Comparison of ENCODE assay signal across 18 mouse cellular contexts in the genomic region with DNA sequence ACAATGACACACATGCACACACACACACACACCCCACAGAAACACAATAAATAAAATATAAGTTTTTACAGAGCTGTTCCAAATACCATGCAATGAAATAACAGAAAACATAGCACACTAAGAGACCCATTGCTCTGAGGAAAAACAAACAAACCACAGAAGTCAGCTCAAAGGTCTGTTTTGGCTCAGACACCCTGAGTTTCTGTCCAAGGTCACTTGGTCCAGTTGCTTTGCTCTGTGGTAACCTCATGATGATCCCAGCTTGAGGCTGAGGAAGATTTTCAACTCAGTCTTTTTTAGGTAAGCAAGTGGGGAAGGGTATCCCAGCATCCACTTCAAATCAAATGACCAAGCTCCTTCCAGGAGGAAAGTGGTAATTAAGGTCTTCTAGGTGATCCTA. TPM values are rescaled to one million over a fixed set of nuclear protein-coding genes. Genes with fewer than 3 reads are reported as not detected.
DNase-seq lines count a peak whose midpoint lies in the region; ATAC-seq lines count a peak whose summit lies in the region.
"Had no signal": no experiment of that assay in that cellular context is flagged by ENCODE, and none has a peak within 500 bp of the region (broad histone marks: within the 10 kb centered on the region; RNA-seq: fewer than 3 reads in every experiment).

No protein-coding gene starts in this region.

- no peak overlapping the region for H3K4me3 ChIP-seq in heart, embryonic 12.5 days
- H3K4me3 ChIP-seq: embryonic facial prominence, embryonic 12.5 days; forebrain, embryonic 12.5 days; heart, embryonic 13.5 days; hindbrain, embryonic 15.5 days had no signal

- H3K9me3 ChIP-seq in heart, embryonic 12.5 days (replicated peaks), result no peaks in the 10 kb centered on the region
- H3K9me3 ChIP-seq: embryonic facial prominence, embryonic 12.5 days; forebrain, embryonic 12.5 days; G1E; heart, embryonic 13.5 days; hindbrain, embryonic 15.5 days had no signal

- peaks cover 25% of the 10 kb centered on the region for H3K27me3 ChIP-seq in heart, embryonic 12.5 days (replicated peaks)

- DNase-seq in adrenal gland, adult 2 months, result peak; percentile 58
- DNase-seq in adrenal gland, postnatal 10 days, result no peak
- peak; percentile 66 for DNase-seq in kidney, adult 9 months
- DNase-seq in kidney, postnatal 4 days, result no peak
- DNase-seq in 3T3-L1 (ENCODE audit: low read depth, low spot score), result peak; percentile 82
- DNase-seq in yolk sac, embryonic 10.5 days (ENCODE audit: low spot score), result peak; percentile 56
- DNase-seq: cerebellum, adult 11 months; cerebellum, adult 8-10 months; cerebellum, postnatal 14 days; gastrocnemius, postnatal 14 days; heart, postnatal 36 days had no signal

- H3K36me3 ChIP-seq in heart, embryonic 12.5 days, result no peaks in the 10 kb centered on the region
- H3K36me3 ChIP-seq: embryonic facial prominence, embryonic 12.5 days; forebrain, embryonic 12.5 days; G1E; heart, embryonic 13.5 days; hindbrain, embryonic 15.5 days had no signal

- no peak overlapping the region for H3K9ac ChIP-seq in heart, embryonic 12.5 days
- H3K9ac ChIP-seq: embryonic facial prominence, embryonic 12.5 days; forebrain, embryonic 12.5 days; heart, embryonic 13.5 days; hindbrain, embryonic 15.5 days had no signal

- no peak for ATAC-seq in heart, embryonic 12.5 days (ENCODE audit: insufficient number of reproducible peaks, low FRiP score)
- ATAC-seq: forebrain, embryonic 16.5 days had no signal

- peaks cover 27% of the 10 kb centered on the region for H3K4me1 ChIP-seq in heart, embryonic 12.5 days (replicated peaks)

- no peak overlapping the region for H3K4me2 ChIP-seq in heart, embryonic 12.5 days
- H3K4me2 ChIP-seq: embryonic facial prominence, embryonic 12.5 days; forebrain, embryonic 12.5 days; heart, embryonic 13.5 days; hindbrain, embryonic 15.5 days had no signal

- H3K27ac ChIP-seq in heart, embryonic 12.5 days (ENCODE audit: poor library complexity, severe bottlenecking), result no peak overlapping the region
- H3K27ac ChIP-seq: embryonic facial prominence, embryonic 12.5 days; forebrain, embryonic 12.5 days; heart, embryonic 13.5 days; hindbrain, embryonic 15.5 days had no signal

RNA-seq across cellular contexts. Expression of a gene that starts 4.9 kb away (rescaled TPM):
- total RNA-seq in adrenal gland, adult 2 months (2021), result 10 to 100 TPM; 17.9 to 20.2 TPM
- polyA plus RNA-seq in adrenal gland, adult 2 months (2012; rRNA removed), result 4.2 and 9.6 TPM in 2 replicates
- total RNA-seq in adrenal gland, postnatal 10 days (2021), result 1 to 10 TPM; 8.5 to 9.9 TPM
- polyA plus RNA-seq in heart, embryonic 12.5 days (2016; fragmentation: Nextera tagmentation; extraction: Ambion mirVana), result 2.2 TPM in 2 replicates

Comparison
In these comparisons a context has a peak if more than half of its experiments do, and no peak if none do; other contexts are left out.
1. DNase-seq: peak in adrenal gland, adult 2 months (single experiment), kidney, adult 9 months (single experiment), 3T3-L1 (single experiment) and yolk sac, embryonic 10.5 days (single experiment); none in adrenal gland, postnatal 10 days (single experiment) and kidney, postnatal 4 days (0 of 2).